Mouse (Mus musculus): Measurements from ENCODE around the gene Comtd1. TPM values are rescaled to one million over a fixed set of nuclear protein-coding genes. Genes with fewer than 3 reads are reported as not detected.
A peak's percentile ranks its signal among the peaks of the same experiment; 100 is the strongest.

The Comtd1 gene
- polyA plus RNA-seq, 1 experiment from 2014 or later: 44.4 TPM

- no peak; the same call in 1 of the 2 replicates for ATAC-seq (replicated peaks; ENCODE audit: extremely low read depth, insufficient read depth, low FRiP score)
These were observed 6.8 kb downstream of the Comtd1 start for GRCm38 (mm10) chr14:21841819-21842592.

GRCm38 (mm10) chr14:21838336-21839017 is 10.3 kb downstream of the Comtd1 start:
- H3K4me1 ChIP-seq (ENCODE audit: control insufficient read depth, insufficient read depth, low read length): peaks cover 31% of the 10 kb centered on the region
- no peak overlapping the region for H3K4me2 ChIP-seq (ENCODE audit: low read depth, low read length)
- no peaks in the 10 kb centered on the region for H3K9me3 ChIP-seq (replicated peaks; ENCODE audit: control insufficient read depth, low read length)
- H3K9ac ChIP-seq (ENCODE audit: low read length): no peak overlapping the region
- H3K36me3 ChIP-seq (ENCODE audit: control insufficient read depth, insufficient read depth): peaks cover 69% of the 10 kb centered on the region
- H3K27ac ChIP-seq (ENCODE audit: low read length): no peak overlapping the region
- WGBS: 35% methylated on average over 8 of the region's 8 CpGs
- no peak for ATAC-seq (replicated peaks; ENCODE audit: extremely low read depth, insufficient read depth, low FRiP score)
- H3K4me3 ChIP-seq (ENCODE audit: low read length): no peak overlapping the region
- H3K27me3 ChIP-seq (ENCODE audit: control insufficient read depth, insufficient read depth, low read length): no peaks in the 10 kb centered on the region

More at GRCm38 (mm10) chr14:21841819-21842592, 6.8 kb downstream of the Comtd1 start:
- no peaks in the 10 kb centered on the region for H3K27me3 ChIP-seq (ENCODE audit: control insufficient read depth, insufficient read depth, low read length)
- 55% methylated on average over 5 of the region's 5 CpGs for WGBS
- H3K4me1 ChIP-seq (ENCODE audit: control insufficient read depth, insufficient read depth, low read length): peaks cover 29% of the 10 kb centered on the region
- no peaks in the 10 kb centered on the region for H3K9me3 ChIP-seq (replicated peaks; ENCODE audit: control insufficient read depth, low read length)
- no peak overlapping the region for H3K4me2 ChIP-seq (ENCODE audit: low read depth, low read length)
- no peak overlapping the region for H3K9ac ChIP-seq (ENCODE audit: low read length)
- peak overlapping the region; percentile 13 for H3K27ac ChIP-seq (ENCODE audit: low read length)
- no peak overlapping the region for H3K4me3 ChIP-seq (ENCODE audit: low read length)
- H3K36me3 ChIP-seq (ENCODE audit: control insufficient read depth, insufficient read depth): peaks cover 76% of the 10 kb centered on the region

GRCm38 (mm10) chr14:21831830-21832403 is 16.9 kb downstream of the Comtd1 start:
- no peak for ATAC-seq (replicated peaks; ENCODE audit: extremely low read depth, insufficient read depth, low FRiP score)
- H3K9me3 ChIP-seq (replicated peaks; ENCODE audit: control insufficient read depth, low read length): no peaks in the 10 kb centered on the region
- peak overlapping the region; percentile 80 for H3K4me3 ChIP-seq (ENCODE audit: low read length)
- peak overlapping the region; percentile 69 for H3K4me2 ChIP-seq (ENCODE audit: low read depth, low read length)
- H3K27me3 ChIP-seq (ENCODE audit: control insufficient read depth, insufficient read depth, low read length): no peaks in the 10 kb centered on the region
- WGBS: under 1% methylated on average over 28 of the region's 28 CpGs
- peaks cover 31% of the 10 kb centered on the region for H3K4me1 ChIP-seq (ENCODE audit: control insufficient read depth, insufficient read depth, low read length)
- H3K36me3 ChIP-seq (ENCODE audit: control insufficient read depth, insufficient read depth): peaks cover 20% of the 10 kb centered on the region
- peak overlapping the region; percentile 86 for H3K9ac ChIP-seq (ENCODE audit: low read length)
- peak overlapping the region; percentile 99 for H3K27ac ChIP-seq (ENCODE audit: low read length)

- ATAC-seq (replicated peaks; ENCODE audit: extremely low read depth, insufficient read depth, low FRiP score): peak; percentile 98
- Histone ChIP-seq H3K9me3 (replicated peaks; ENCODE audit: control insufficient read depth, low read length) (no peaks in the 10 kb centered on the region), H3K36me3 (ENCODE audit: control insufficient read depth, insufficient read depth) (peaks cover 15% of the 10 kb centered on the region), H3K27me3 (ENCODE audit: control insufficient read depth, insufficient read depth, low read length) (no peaks in the 10 kb centered on the region), H3K9ac (ENCODE audit: low read length) (peak overlapping the region; percentile 86), H3K4me1 (ENCODE audit: control insufficient read depth, insufficient read depth, low read length) (peaks cover 39% of the 10 kb centered on the region), H3K4me3 (ENCODE audit: low read length) (peak overlapping the region; percentile 80), H3K27ac (ENCODE audit: low read length) (peak overlapping the region; percentile 99), H3K4me2 (ENCODE audit: low read depth, low read length) (peak overlapping the region; percentile 77)
- under 1% methylated on average over 72 of the region's 73 CpGs for WGBS
These were observed 17.7 kb downstream of the Comtd1 start for GRCm38 (mm10) chr14:21830876-21831767.

GRCm38 (mm10) chr14:21825786-21826491 is 22.8 kb downstream of the Comtd1 start:
- no peak overlapping the region for H3K4me2 ChIP-seq (ENCODE audit: low read depth, low read length)
- H3K27ac ChIP-seq (ENCODE audit: low read length): peak overlapping the region; percentile 29
- H3K4me1 ChIP-seq (ENCODE audit: control insufficient read depth, insufficient read depth, low read length): peaks cover 55% of the 10 kb centered on the region
- no peaks in the 10 kb centered on the region for H3K9me3 ChIP-seq (replicated peaks; ENCODE audit: control insufficient read depth, low read length)
- H3K36me3 ChIP-seq (ENCODE audit: control insufficient read depth, insufficient read depth): no peaks in the 10 kb centered on the region
- ATAC-seq (replicated peaks; ENCODE audit: extremely low read depth, insufficient read depth, low FRiP score): no peak
- H3K4me3 ChIP-seq (ENCODE audit: low read length): no peak overlapping the region
- WGBS: 57% methylated on average over 9 of the region's 9 CpGs
- no peak overlapping the region for H3K9ac ChIP-seq (ENCODE audit: low read length)
- no peaks in the 10 kb centered on the region for H3K27me3 ChIP-seq (ENCODE audit: control insufficient read depth, insufficient read depth, low read length)

GRCm38 (mm10) chr14:21824938-21825337 is 23.8 kb downstream of the Comtd1 start, which contains the start of gene Vdac2:
Vdac2 (plus strand) TSS chr14:21825238.
- Histone ChIP-seq H3K4me1 (ENCODE audit: control insufficient read depth, insufficient read depth, low read length) (peaks cover 48% of the 10 kb centered on the region), H3K27me3 (ENCODE audit: control insufficient read depth, insufficient read depth, low read length) (no peaks in the 10 kb centered on the region), H3K4me2 (ENCODE audit: low read depth, low read length) (no peak within 1 kb of the TSS), H3K4me3 (ENCODE audit: low read length) (no peak within 1 kb of the TSS), H3K9me3 (replicated peaks; ENCODE audit: control insufficient read depth, low read length) (no peaks in the 10 kb centered on the region), H3K36me3 (ENCODE audit: control insufficient read depth, insufficient read depth) (no peaks in the 10 kb centered on the region), H3K27ac (ENCODE audit: low read length) (peak within 1 kb of the TSS; percentile 99), H3K9ac (ENCODE audit: low read length) (no peak within 1 kb of the TSS)
- ATAC-seq (replicated peaks; ENCODE audit: extremely low read depth, insufficient read depth, low FRiP score): no peak
- WGBS: 79% methylated on average over 2 of the region's 2 CpGs

GRCm38 (mm10) chr14:21823897-21824296 is 24.9 kb downstream of the Comtd1 start:
- Histone ChIP-seq H3K4me3 (ENCODE audit: low read length) (no peak overlapping the region), H3K9ac (ENCODE audit: low read length) (no peak overlapping the region), H3K9me3 (replicated peaks; ENCODE audit: control insufficient read depth, low read length) (no peaks in the 10 kb centered on the region), H3K4me1 (ENCODE audit: control insufficient read depth, insufficient read depth, low read length) (peaks cover 45% of the 10 kb centered on the region), H3K36me3 (ENCODE audit: control insufficient read depth, insufficient read depth) (no peaks in the 10 kb centered on the region), H3K27ac (ENCODE audit: low read length) (peak overlapping the region; percentile 99), H3K4me2 (ENCODE audit: low read depth, low read length) (peak overlapping the region; percentile 16; the same call in 1 of the 2 replicates), H3K27me3 (ENCODE audit: control insufficient read depth, insufficient read depth, low read length) (no peaks in the 10 kb centered on the region)
- ATAC-seq (replicated peaks; ENCODE audit: extremely low read depth, insufficient read depth, low FRiP score): peak; percentile 69; the same call in 1 of the 2 replicates
- 21% methylated on average over 7 of the region's 7 CpGs for WGBS

GRCm38 (mm10) chr14:21822795-21823374 is 25.9 kb downstream of the Comtd1 start:
- 8% methylated on average over 7 of the region's 7 CpGs for WGBS
- H3K27ac ChIP-seq (ENCODE audit: low read length): peak overlapping the region; percentile 99
- H3K9ac ChIP-seq (ENCODE audit: low read length): peak overlapping the region; percentile 65
- peak overlapping the region; percentile 44 for H3K4me2 ChIP-seq (ENCODE audit: low read depth, low read length)
- H3K36me3 ChIP-seq (ENCODE audit: control insufficient read depth, insufficient read depth): no peaks in the 10 kb centered on the region
- H3K9me3 ChIP-seq (replicated peaks; ENCODE audit: control insufficient read depth, low read length): no peaks in the 10 kb centered on the region
- no peaks in the 10 kb centered on the region for H3K27me3 ChIP-seq (ENCODE audit: control insufficient read depth, insufficient read depth, low read length)
- H3K4me1 ChIP-seq (ENCODE audit: control insufficient read depth, insufficient read depth, low read length): peaks cover 45% of the 10 kb centered on the region
- peak; percentile 77 for ATAC-seq (replicated peaks; ENCODE audit: extremely low read depth, insufficient read depth, low FRiP score)
- peak overlapping the region; percentile 13; the same call in 1 of the 2 replicates for H3K4me3 ChIP-seq (ENCODE audit: low read length)
